Mouse (Mus musculus) hindbrain, embryonic 16.5 days (tissue): Measurements from ENCODE around the gene Pygb. TPM values are rescaled to one million over a fixed set of nuclear protein-coding genes. Genes with fewer than 3 reads are reported as not detected.

Experiments
- ATAC-seq: fragments of 200-750 bp; cut with Nextera tagmentation; 2 replicates; pipeline ENCODE4 v1.8.0; 2017; ENCODE audit warnings: moderate TSS enrichment, moderate library complexity
- H3K27ac ChIP-seq: fragments of 300-500 bp; sonication (generic); 2 replicates; pipeline ENCODE4 v1.5.1; 2014; ENCODE audit warnings: low read depth, mild to moderate bottlenecking, control low read depth, low read length, moderate library complexity
- H3K27me3 ChIP-seq: fragments of 300-500 bp; sonication (generic); replicated peaks from 2 replicates; pipeline ENCODE4 v1.6.1; 2014; ENCODE audit warnings: low read length; ENCODE audit not compliant: control insufficient read depth, insufficient read depth
- H3K36me3 ChIP-seq: fragments of 300-500 bp; sonication (generic); 2 replicates; pipeline ENCODE4 v1.6.1; 2014; ENCODE audit warnings: mild to moderate bottlenecking, low read length, moderate library complexity, mixed read lengths; ENCODE audit not compliant: control insufficient read depth, insufficient read depth
- H3K4me1 ChIP-seq: fragments of 300-500 bp; sonication (generic); 2 replicates; pipeline ENCODE4 v1.6.1; 2014; ENCODE audit warnings: low read depth, low read length; ENCODE audit not compliant: control insufficient read depth, insufficient read depth
- H3K4me2 ChIP-seq: fragments of 300-500 bp; sonication (generic); 2 replicates; pipeline ENCODE4 v1.6.1; 2014; ENCODE audit warnings: mild to moderate bottlenecking, low read length, control low read depth, moderate library complexity
- H3K4me3 ChIP-seq: fragments of 300-500 bp; sonication (generic); 2 replicates; pipeline ENCODE4 v1.5.1; 2014; ENCODE audit warnings: mild to moderate bottlenecking, low read length, control low read depth, moderate library complexity
- H3K9ac ChIP-seq: fragments of 300-500 bp; sonication (generic); 2 replicates; pipeline ENCODE4 v1.6.1; 2014; ENCODE audit warnings: low read depth, mild to moderate bottlenecking, control low read depth, low read length, moderate library complexity
- H3K9me3 ChIP-seq: fragments of 300-500 bp; sonication (generic); 2 replicates; pipeline ENCODE4 v1.6.1; 2014; ENCODE audit warnings: mild to moderate bottlenecking, low read length, moderate library complexity; ENCODE audit not compliant: control insufficient read depth
- WGBS: fragments of 180-500 bp; shearing (Covaris S2); extraction: QIAGEN DNeasy Blood & Tissue Kit; methylation state at CpG from one replicate; pipeline ENCODE4 v1.1.7; 2014; 5-methylcytosine and 5-hydroxymethylcytosine counted together
- polyA plus RNA-seq: library from polyadenylated mRNA; unstranded; fragments of >200 nt; fragmentation: Nextera tagmentation; extraction: Ambion mirVana; gene quantifications from 2 replicates; pipeline ENCODE4 v1.2.1, GENCODE M21; 2015

Pygb gene
- polyA plus RNA-seq, 1 experiment from 2014 or later, result 179 TPM

GRCm38 (mm10) chr2:150830011-150830410 is 43.5 kb downstream of the Pygb start:
- Histone ChIP-seq H3K4me1 (no peaks in the 10 kb centered on the region), H3K4me3 (no peak overlapping the region), H3K9me3 (no peaks in the 10 kb centered on the region), H3K9ac (no peak overlapping the region), H3K4me2 (no peak overlapping the region), H3K36me3 (peaks cover 44% of the 10 kb centered on the region), H3K27ac (no peak overlapping the region), H3K27me3 (no peaks in the 10 kb centered on the region)
- no peak for ATAC-seq
- WGBS, result 86% methylated on average over 2 of the region's 2 CpGs

GRCm38 (mm10) chr2:150830911-150831441 is 44.4 kb downstream of the Pygb start:
- Histone ChIP-seq H3K27me3 (no peaks in the 10 kb centered on the region), H3K4me2 (no peak overlapping the region), H3K9ac (no peak overlapping the region), H3K4me1 (no peaks in the 10 kb centered on the region), H3K9me3 (no peaks in the 10 kb centered on the region), H3K36me3 (peaks cover 44% of the 10 kb centered on the region), H3K27ac (no peak overlapping the region), H3K4me3 (no peak overlapping the region)
- no peak for ATAC-seq
- WGBS, result 81% methylated on average over 3 of the region's 3 CpGs

- Histone ChIP-seq H3K36me3 (peaks cover 38% of the 10 kb centered on the region), H3K27ac (no peak overlapping the region)
These were observed 45.5 kb downstream of the Pygb start for GRCm38 (mm10) chr2:150832029-150832428.

GRCm38 (mm10) chr2:150834616-150835015 is 48.1 kb downstream of the Pygb start:
- no peak overlapping the region for H3K9ac ChIP-seq
- no peak overlapping the region for H3K27ac ChIP-seq
- no peaks in the 10 kb centered on the region for H3K27me3 ChIP-seq
- ATAC-seq, result peak; percentile 57
- H3K36me3 ChIP-seq, result peaks cover 28% of the 10 kb centered on the region
- WGBS, result 80% methylated on average over 7 of the region's 7 CpGs
- no peaks in the 10 kb centered on the region for H3K9me3 ChIP-seq
- no peak overlapping the region for H3K4me3 ChIP-seq
- no peak overlapping the region for H3K4me2 ChIP-seq
- H3K4me1 ChIP-seq, result no peaks in the 10 kb centered on the region

More at GRCm38 (mm10) chr2:150832029-150832428, 45.5 kb downstream of the Pygb start:
- no peaks in the 10 kb centered on the region for H3K27me3 ChIP-seq
- ATAC-seq, result no peak
- H3K4me2 ChIP-seq, result no peak overlapping the region
- no peaks in the 10 kb centered on the region for H3K9me3 ChIP-seq
- H3K9ac ChIP-seq, result no peak overlapping the region
- WGBS, result 89% methylated on average over 7 of the region's 7 CpGs
- no peaks in the 10 kb centered on the region for H3K4me1 ChIP-seq
- H3K4me3 ChIP-seq, result no peak overlapping the region

GRCm38 (mm10) chr2:150835975-150836374 is 49.4 kb downstream of the Pygb start:
- Histone ChIP-seq H3K9me3 (no peaks in the 10 kb centered on the region), H3K4me1 (no peaks in the 10 kb centered on the region), H3K27me3 (no peaks in the 10 kb centered on the region), H3K4me3 (no peak overlapping the region), H3K36me3 (peaks cover 20% of the 10 kb centered on the region), H3K27ac (no peak overlapping the region), H3K9ac (no peak overlapping the region), H3K4me2 (no peak overlapping the region)
- 98% methylated on average over 4 of the region's 4 CpGs for WGBS
- ATAC-seq, result no peak

GRCm38 (mm10) chr2:150836906-150837305 is 50.4 kb downstream of the Pygb start:
- Histone ChIP-seq H3K27me3 (no peaks in the 10 kb centered on the region), H3K4me1 (no peaks in the 10 kb centered on the region), H3K36me3 (peaks cover 11% of the 10 kb centered on the region), H3K9me3 (no peaks in the 10 kb centered on the region), H3K4me3 (no peak overlapping the region), H3K27ac (no peak overlapping the region), H3K4me2 (no peak overlapping the region), H3K9ac (no peak overlapping the region)
- no peak for ATAC-seq
- WGBS, result 78% methylated on average over 15 of the region's 15 CpGs

- no peaks in the 10 kb centered on the region for H3K27me3 ChIP-seq
- H3K27ac ChIP-seq, result no peak overlapping the region
- ATAC-seq, result no peak
- no peaks in the 10 kb centered on the region for H3K4me1 ChIP-seq
- no peak overlapping the region for H3K9ac ChIP-seq
- H3K9me3 ChIP-seq, result no peaks in the 10 kb centered on the region
- H3K36me3 ChIP-seq, result peaks cover 9% of the 10 kb centered on the region
- no peak overlapping the region for H3K4me2 ChIP-seq
- WGBS, result 91% methylated on average over 3 of the region's 3 CpGs
- no peak overlapping the region for H3K4me3 ChIP-seq
These were observed 51.2 kb downstream of the Pygb start for GRCm38 (mm10) chr2:150837781-150838180.

- Histone ChIP-seq H3K9me3 (no peaks in the 10 kb centered on the region), H3K27ac (no peak overlapping the region), H3K4me2 (no peak overlapping the region), H3K4me1 (no peaks in the 10 kb centered on the region), H3K4me3 (no peak overlapping the region), H3K27me3 (no peaks in the 10 kb centered on the region), H3K9ac (no peak overlapping the region), H3K36me3 (peaks cover 8% of the 10 kb centered on the region)
- 86% methylated on average over 12 of the region's 12 CpGs for WGBS
- ATAC-seq, result no peak
These were observed 53.3 kb downstream of the Pygb start for GRCm38 (mm10) chr2:150839686-150840471.

- ATAC-seq, result no peak
- Histone ChIP-seq H3K36me3 (peaks cover 6% of the 10 kb centered on the region), H3K4me3 (no peak overlapping the region), H3K9me3 (no peaks in the 10 kb centered on the region), H3K4me2 (no peak overlapping the region), H3K4me1 (no peaks in the 10 kb centered on the region), H3K27me3 (no peaks in the 10 kb centered on the region), H3K27ac (no peak overlapping the region), H3K9ac (no peak overlapping the region)
- WGBS, result 64% methylated on average over 11 of the region's 11 CpGs
These were observed 54.6 kb downstream of the Pygb start for GRCm38 (mm10) chr2:150841109-150841508.
